Mouse (Mus musculus) kidney, adult 18-20 months (tissue): ENCODE measurements at regions not wholly inside any gene's neighbourhood (a gene's known extent, or its start where the extent isn't known, plus 50 kb on each side); places are given as distances from the start of the nearest gene placed in this dataset.

ENCODE experiments used
- DNase-seq: peaks from one replicate; pipeline ENCODE4 v3.0.0; 2021

DNA sequence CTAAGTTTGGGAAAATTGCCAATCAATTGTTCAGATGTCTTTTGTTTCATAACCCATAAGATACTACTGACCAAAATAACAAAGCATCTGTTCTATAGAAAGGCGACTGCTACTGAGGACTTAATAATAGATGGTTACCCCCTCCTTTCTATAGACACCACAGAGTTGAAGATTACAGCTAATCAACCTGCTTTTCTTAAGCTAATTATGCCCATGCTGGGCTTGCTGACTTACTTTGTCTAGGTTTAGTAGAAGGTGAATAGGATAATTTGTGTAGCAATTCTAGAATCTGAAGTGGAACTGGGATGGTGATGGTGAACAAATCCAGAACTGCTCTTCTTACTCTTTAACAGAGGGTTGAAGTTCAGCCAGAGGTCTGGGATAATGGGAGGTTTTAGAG, 53.8 kb upstream of the Tbx18 start:
- no peak for DNase-seq

DNA sequence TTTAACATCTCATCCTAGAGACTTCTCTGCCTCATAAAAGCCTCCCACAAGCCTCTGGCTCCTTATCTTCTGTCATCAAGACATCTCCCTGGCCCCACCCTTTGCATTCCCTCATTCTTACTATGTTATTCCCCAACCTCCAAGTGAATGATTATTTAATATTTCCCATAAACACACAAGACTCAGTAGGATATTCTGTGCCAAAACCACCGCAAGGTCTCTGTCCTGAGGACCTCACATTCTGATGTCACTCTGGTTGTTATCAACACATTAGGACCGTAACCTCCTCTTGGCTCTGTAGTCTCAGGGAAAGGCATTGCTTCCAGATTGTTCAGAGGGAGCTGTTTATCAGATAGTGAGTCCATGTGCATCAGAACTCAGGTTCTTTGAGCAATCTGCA, 80.7 kb upstream of the Tbx18 start:
- DNase-seq, result no peak

DNA sequence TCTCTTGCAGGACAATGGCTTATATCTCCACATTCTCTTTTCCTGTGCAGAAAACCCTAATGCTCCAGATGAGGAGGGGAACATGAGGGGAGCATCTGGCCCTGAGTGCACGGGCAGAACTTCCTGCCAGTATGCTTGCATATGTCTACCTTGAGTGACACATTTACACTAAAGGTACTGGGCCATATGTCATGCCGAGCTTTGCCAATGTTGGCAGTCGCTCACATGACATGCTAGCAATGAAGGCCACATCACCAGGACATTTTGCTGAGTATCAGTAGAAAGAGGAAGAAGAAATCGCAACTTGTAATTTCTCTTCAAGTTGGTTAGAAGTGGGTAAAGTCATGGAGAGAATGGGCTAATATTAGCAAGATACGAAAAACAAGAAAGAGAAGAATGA, 91.2 kb upstream of the Tbx18 start:
- DNase-seq, result no peak

DNA sequence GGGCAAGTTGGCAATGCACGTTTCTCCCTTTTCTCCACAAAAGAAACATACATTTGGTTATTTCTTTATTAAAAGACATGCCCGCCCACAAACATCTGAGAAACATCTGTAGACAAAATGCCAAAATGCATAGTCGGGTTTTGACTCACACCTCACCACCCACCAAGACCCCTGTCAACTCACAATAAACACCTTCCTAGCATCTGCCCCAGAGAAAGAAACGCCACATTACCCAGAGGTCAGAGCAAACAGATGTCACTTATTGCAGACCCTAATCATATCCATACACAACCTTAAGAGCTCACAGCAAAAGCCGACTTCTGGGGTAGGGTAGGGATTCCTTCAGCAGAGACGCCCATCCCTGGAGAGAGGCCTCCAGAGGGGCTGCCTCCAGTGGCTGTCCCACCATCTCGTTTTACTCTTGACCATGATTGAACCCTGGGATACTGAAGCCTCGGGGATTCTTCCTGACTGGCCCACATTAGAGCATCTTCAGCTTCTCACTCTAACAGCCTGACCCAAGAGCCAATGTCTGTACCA, 93.7 kb upstream of the Tbx18 start:
- DNase-seq, result no peak

DNA sequence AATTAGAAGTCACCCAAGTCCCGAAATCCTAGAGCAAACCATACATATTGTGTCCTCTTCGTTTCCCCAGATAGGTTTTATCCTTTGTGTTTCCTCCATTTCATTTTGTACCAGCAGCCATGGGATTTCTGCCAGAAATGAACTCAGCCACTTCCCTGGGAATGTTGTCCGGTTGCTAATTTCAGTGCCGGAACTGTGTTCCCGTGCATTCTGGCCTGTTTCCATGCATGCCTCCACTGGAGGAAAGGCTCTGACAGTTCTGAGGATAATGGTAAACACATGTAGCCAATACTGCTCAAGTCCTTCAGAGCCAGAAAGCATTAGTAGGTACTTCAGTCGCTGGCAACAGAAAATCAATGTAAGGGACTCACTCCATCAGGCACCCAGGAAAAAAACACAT, 112.8 kb upstream of the Tbx18 start:
- no peak for DNase-seq

- DNase-seq, result no peak
Measured at GRCm38 (mm10) chr9:87844453-87844852, 113.4 kb upstream of the Tbx18 start.

DNA sequence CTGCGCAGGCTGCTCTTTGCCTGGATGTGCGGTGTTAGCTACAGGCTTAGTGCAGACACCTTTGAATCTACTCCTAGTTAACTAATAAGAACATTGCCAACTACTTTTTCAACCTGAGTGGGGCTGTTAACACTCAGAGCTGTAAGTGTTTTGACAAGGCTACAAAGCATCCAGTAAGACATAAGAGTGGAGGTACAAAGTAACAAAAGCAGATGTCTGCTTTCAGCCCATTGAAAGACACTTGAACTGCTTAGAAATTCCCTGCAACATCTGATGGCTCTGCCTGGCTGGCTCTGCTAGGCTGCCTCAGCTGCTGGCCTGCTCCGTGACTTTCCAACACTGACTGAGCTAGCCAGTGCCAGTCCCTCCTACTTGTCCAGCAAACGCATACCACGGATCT, 117.8 kb upstream of the Tbx18 start:
- DNase-seq, result no peak

GRCm38 (mm10) chr9:87850133-87850532, 119.1 kb upstream of the Tbx18 start:
- DNase-seq, result no peak

GRCm38 (mm10) chr9:87861588-87861987, 130.5 kb upstream of the Tbx18 start:
- DNase-seq, result no peak

DNA sequence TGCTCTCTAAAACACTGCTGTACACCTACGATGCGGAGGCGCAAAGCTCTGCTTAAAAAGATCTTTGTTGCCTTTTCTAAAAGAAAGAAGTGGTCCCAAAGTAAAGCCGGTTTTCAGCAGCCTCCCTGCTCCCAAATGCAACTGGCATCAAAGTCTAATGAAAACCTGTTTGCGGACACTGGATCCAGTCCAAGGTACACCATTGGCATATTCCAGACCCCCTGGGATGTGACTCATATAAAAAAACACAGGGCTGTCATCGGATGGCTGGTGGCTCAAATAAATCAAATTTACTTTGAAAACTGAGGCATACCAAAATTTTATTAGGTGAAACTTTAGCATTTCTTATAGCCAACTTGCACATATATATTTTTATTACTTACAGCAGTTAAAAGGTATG, 134.2 kb upstream of the Tbx18 start:
- DNase-seq, result no peak

- no peak for DNase-seq
Measured at GRCm38 (mm10) chr9:87872384-87872905, 141.4 kb upstream of the Tbx18 start.

GRCm38 (mm10) chr9:87882587-87882986, 151.5 kb upstream of the Tbx18 start:
- no peak for DNase-seq

- no peak for DNase-seq
Measured at GRCm38 (mm10) chr9:87883069-87883468, 152.0 kb upstream of the Tbx18 start.

DNA sequence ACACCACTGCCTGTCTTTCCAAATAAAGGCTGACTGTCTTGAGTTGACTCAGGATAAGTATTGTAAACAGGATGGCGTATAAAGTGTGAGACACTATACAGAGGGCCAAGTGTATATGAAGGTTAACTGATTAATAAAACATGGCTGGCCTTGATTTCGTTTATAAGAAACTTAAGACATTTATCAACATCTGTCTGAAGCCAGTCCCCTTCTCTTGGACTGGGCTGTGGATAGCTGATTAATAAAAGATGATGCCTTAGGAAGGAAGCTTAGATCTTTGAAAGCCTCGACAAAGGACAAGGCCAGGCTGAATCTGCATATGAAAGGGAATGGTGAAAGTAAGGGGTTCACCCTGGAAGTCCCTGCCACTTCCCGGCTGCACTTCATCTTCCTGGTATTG, 163.0 kb upstream of the Tbx18 start:
- no peak for DNase-seq

DNA sequence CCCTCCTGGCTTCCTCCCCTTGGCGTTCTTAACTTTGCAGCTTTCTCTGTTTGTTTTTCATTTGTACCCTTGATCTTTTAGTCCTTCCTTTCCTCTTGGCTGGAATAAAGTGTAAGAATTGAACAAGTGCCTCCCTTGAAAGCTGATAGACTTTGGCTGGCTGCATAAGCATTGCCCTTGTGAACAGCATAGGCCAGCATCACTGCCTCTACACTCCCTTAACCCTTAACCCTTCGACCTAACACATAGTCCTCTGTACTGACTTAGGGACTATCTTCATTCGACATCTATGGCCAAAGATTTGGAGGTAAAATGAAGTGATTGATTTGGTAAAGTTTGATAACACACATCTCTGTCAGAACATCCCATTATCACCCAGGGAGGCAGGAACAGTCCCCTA, 163.5 kb upstream of the Tbx18 start:
- no peak for DNase-seq

DNA sequence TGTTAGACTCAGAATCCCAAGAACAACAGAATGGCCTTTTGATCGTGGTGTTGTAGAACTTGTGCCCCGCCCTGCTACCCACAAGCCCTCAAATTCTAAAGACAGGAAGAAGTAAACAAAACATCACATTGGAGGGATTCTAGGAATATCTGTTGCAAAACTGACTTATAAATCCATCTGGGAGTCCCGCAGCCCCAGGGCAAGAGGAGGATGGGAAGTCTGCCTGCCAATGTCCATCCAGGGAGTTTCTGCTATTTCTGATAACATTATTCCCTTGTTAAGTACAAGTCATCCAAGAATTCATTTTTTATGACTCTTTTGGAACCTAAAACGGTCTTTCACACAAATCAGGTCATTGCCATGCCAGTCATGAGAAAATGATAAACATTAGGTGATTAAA, 164.5 kb upstream of the Tbx18 start:
- no peak for DNase-seq

GRCm38 (mm10) chr9:87897336-87897735, 166.3 kb upstream of the Tbx18 start:
- no peak for DNase-seq

- DNase-seq, result no peak
Measured at GRCm38 (mm10) chr9:87899368-87899767, 168.3 kb upstream of the Tbx18 start.

- DNase-seq, result no peak
Measured at GRCm38 (mm10) chr9:87899800-87900199, 168.7 kb upstream of the Tbx18 start.

DNA sequence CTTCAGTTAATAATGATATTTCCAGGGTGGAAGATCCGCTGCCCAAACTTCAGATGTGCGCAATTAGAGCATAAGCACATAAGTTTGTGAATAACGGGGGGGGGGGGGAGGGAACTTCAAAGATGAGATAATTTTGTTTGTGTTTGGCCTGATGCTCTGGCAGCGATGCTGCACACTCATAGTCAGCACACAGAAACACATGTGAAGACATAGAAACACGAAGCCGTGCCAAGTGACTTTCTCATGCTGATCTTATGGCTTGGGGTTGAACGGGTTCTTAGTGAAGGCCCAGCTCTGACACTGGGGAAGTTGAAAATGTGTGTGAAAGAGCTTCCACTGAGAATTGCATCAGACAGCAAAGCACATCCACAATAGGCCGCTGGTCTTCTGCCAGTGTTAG, 190.2 kb upstream of the Tbx18 start:
- no peak for DNase-seq

- no peak for DNase-seq
Measured at GRCm38 (mm10) chr9:87925151-87925550, 194.1 kb upstream of the Tbx18 start.

DNA sequence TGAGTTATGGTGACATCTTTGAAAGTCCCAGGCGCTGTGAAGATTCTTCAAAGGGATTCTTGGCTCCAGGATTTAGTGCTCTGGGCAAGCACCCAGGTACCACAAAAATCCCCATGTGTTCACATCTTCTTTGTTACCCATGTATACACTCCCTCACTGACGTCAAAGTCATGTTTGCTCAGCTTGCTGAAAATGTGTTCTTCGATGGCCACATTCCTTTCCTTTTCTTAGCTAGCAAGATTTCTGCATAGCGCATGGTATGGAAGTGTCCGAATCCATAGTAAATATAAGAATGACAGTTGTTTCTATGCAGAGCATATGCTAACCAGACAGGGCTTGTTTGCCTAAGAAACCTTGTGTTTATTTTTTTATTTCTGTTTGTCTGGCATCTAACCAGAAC, 202.2 kb upstream of the Tbx18 start:
- no peak for DNase-seq

DNA sequence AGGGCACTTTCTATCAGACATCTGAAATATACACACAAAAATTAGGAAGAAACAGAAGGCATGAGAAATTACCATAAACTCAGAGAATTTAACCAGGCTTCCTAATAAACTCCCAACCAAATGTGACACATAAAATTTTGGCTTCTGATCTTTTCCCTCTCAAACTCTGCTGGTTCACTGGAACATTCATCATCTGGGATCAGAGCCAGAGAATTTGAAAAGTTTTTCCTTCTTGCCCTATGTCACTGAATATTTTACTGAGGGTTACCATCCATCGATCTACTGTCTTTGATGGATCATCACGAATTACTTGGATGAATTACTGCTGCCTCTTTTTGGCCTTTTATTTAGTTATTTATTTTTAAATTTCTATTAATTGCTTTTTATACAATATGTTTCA, 221.4 kb upstream of the Tbx18 start:
- no peak for DNase-seq

GRCm38 (mm10) chr9:87954941-87955340, 223.9 kb upstream of the Tbx18 start:
- no peak for DNase-seq

- DNase-seq, result no peak
Measured at GRCm38 (mm10) chr9:87961796-87962195, 230.7 kb upstream of the Tbx18 start.

- DNase-seq, result no peak
Measured at GRCm38 (mm10) chr9:87964508-87964907, 233.4 kb upstream of the Tbx18 start.
